Mouse (Mus musculus) adrenal gland (tissue): ENCODE data around the gene Bpgm.

Experiments
- intact Hi-C: fragments of 180-260 bp; cut with DNase I; formaldehyde crosslinking; loops from one replicate; pipeline ENCODE4 v1.15.1; 2025
- long read RNA-seq, 2 experiments: library from polyadenylated mRNA; unstranded; transcript quantifications; one replicate each; pipeline ENCODE4 v2.0.0; 2020; ENCODE audit warnings: borderline replicate concordance in 1 of 2; ENCODE audit not compliant: insufficient replicate concordance in 1 of 2

Bpgm gene
- long read RNA-seq, experiment 1, transcript Bpgm-201 (3 exons, 2,220 nt), result major isoform, 34 of 38 reads
- long read RNA-seq, experiment 1, partial matches to known transcripts, result 1 of 38 reads
- long read RNA-seq, experiment 1, other reads (novel, unspliced or antisense), result 3 of 38 reads
- long read RNA-seq, experiment 2, transcript Bpgm-201 (3 exons, 2,220 nt), result major isoform, 38 of 45 reads
- long read RNA-seq, experiment 2, partial matches to known transcripts, result 1 of 45 reads
- long read RNA-seq, experiment 2, other reads (novel, unspliced or antisense), result 5 of 45 reads

GRCm38 (mm10) chr6:34475974-34476794 is at the start of gene Bpgm:
Gene Bpgm, plus strand, starts transcription at chr6:34476207.
- intact Hi-C loops, result no loop called here

GRCm38 (mm10) chr6:34439006-34439405 is 37.0 kb upstream of the Bpgm start:
- intact Hi-C loops, result no loop called here

GRCm38 (mm10) chr6:34441556-34442257 is 34.3 kb upstream of the Bpgm start:
- intact Hi-C loops, result no loop called here

- intact Hi-C loops, result loop anchor here (2.0 kb wide), 1 partner anchor 147 kb away; no protein-coding TSS in a partner anchor
These were observed 32.2 kb upstream of the Bpgm start for GRCm38 (mm10) chr6:34443791-34444190.

GRCm38 (mm10) chr6:34447961-34448360 is 28.0 kb upstream of the Bpgm start:
- intact Hi-C loops, result loop anchor here (5.0 kb wide), 1 partner anchor 76 kb away; no protein-coding TSS in a partner anchor

GRCm38 (mm10) chr6:34448696-34449095 is 27.3 kb upstream of the Bpgm start:
- intact Hi-C loops, result loop anchor here (5.0 kb wide), 1 partner anchor 76 kb away; no protein-coding TSS in a partner anchor

- intact Hi-C loops, result no loop called here
These were observed 22.8 kb upstream of the Bpgm start for GRCm38 (mm10) chr6:34452963-34453770.

GRCm38 (mm10) chr6:34459456-34459855 is 16.6 kb upstream of the Bpgm start:
- intact Hi-C loops, result no loop called here

GRCm38 (mm10) chr6:34460651-34461050 is 15.4 kb upstream of the Bpgm start:
- intact Hi-C loops, result no loop called here

- intact Hi-C loops, result no loop called here
These were observed 12.4 kb upstream of the Bpgm start for GRCm38 (mm10) chr6:34463582-34463981.

GRCm38 (mm10) chr6:34471434-34472110 is 4.4 kb upstream of the Bpgm start:
- intact Hi-C loops, result no loop called here

- intact Hi-C loops, result no loop called here
These were observed 2.7 kb upstream of the Bpgm start for GRCm38 (mm10) chr6:34473346-34473745.

- intact Hi-C loops, result no loop called here
These were observed 2.0 kb upstream of the Bpgm start for GRCm38 (mm10) chr6:34474031-34474430.

GRCm38 (mm10) chr6:34475391-34475790 is 616 bp upstream of the Bpgm start:
- intact Hi-C loops, result no loop called here

- intact Hi-C loops, result no loop called here
These were observed 2.0 kb downstream of the Bpgm start for GRCm38 (mm10) chr6:34478036-34478435.

GRCm38 (mm10) chr6:34478677-34479360 is 2.8 kb downstream of the Bpgm start:
- intact Hi-C loops, result no loop called here

GRCm38 (mm10) chr6:34479531-34479930 is 3.5 kb downstream of the Bpgm start:
- intact Hi-C loops, result no loop called here

- intact Hi-C loops, result no loop called here
These were observed 4.7 kb downstream of the Bpgm start for GRCm38 (mm10) chr6:34480749-34481148.

GRCm38 (mm10) chr6:34481349-34481748 is 5.3 kb downstream of the Bpgm start:
- intact Hi-C loops, result no loop called here

- intact Hi-C loops, result no loop called here
These were observed 6.8 kb downstream of the Bpgm start for GRCm38 (mm10) chr6:34482842-34483241.
